Mouse (Mus musculus) liver, postnatal 0 days (tissue): ENCODE measurements around the gene Clcn6.

Experiments
- CTCF ChIP-seq: sonication (generic); IDR thresholded peaks from 2 replicates; pipeline ENCODE4 v1.5.1; 2016; ENCODE audit warnings: antibody characterized with exemption, low read depth
- EP300 ChIP-seq: IDR thresholded peaks from 2 replicates; pipeline ENCODE4 v1.6.1; 2016; ENCODE audit warnings: antibody characterized with exemption, low read depth, mild to moderate bottlenecking

- TF ChIP-seq EP300 (no peak), CTCF (peak; percentile 35; the same call in 1 of the 2 replicates)
Measured at GRCm38 (mm10) chr4:148079212-148079611, 40.6 kb upstream of the Clcn6 start.
